Mouse (Mus musculus): ENCODE results near the gene Cdkl3. TPM values are rescaled to one million over a fixed set of nuclear protein-coding genes. Genes with fewer than 3 reads are reported as not detected.

Cdkl3 gene
- total RNA-seq, 2 experiments from 2014 or later = 1.6 to 2.5 TPM

DNA sequence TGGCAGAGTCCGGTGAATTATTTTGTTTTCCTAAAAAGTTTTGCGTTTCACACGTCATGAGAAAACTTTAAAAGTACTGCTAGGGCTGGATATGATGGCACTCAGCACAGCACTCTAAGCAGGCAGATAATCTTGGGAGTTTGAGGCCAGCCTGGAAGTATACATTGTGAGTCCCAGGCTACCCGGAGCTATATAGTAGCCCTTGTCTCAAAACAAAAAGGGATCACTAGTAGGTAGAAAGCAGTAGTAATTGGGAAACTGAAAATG lies 583 bp upstream of the Cdkl3 start:
- no peak for DNase-seq

DNA sequence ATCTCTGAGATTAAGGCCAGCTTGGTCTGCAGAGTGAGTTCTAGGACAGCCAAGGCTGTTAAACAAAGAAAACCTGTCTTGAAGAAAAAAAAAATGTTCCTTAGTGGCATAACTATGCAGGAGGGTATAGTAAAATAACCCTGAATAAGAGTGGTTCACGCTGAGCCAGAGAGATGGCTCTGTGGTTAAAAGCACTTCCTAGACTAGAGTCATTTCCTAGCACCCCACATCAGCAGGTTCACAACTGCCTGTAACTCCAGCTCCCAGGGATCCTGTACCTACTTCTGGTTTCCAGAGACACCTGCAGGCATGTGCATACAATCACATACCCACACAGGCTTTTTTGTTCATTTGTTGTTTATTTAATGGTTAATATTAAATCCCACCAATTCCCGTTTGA lies 1.6 kb downstream of the Cdkl3 start:
- intact Hi-C loops (cut with DNase I) = no loop called here

More for the DNA sequence above, 583 bp upstream of the Cdkl3 start:
- intact Hi-C loops (cut with DNase I) = loop anchor here (5.0 kb wide), 2 partner anchors 94 to 146 kb away; partner anchors contain the start of genes Jade2 and Ppp2ca

DNA sequence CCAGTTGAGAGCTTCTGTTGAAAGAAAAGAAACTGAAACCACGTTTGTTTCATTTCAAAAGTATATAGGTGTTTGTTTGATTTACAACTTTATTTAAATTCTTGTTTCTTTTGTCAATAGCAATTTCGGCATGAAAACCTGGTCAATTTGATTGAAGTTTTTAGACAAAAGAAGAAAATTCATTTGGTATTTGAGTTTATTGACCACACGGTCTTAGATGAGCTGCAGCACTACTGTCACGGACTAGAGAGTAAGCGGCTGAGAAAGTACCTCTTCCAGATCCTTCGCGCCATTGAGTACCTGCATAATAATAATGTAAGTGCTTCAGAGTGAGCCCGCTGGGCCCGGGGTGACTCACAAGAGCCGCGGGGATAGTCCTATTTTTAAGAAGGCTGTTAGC lies 7.0 kb downstream of the Cdkl3 start:
- intact Hi-C loops (cut with DNase I) = no loop called here

More for the DNA sequence above, 1.6 kb downstream of the Cdkl3 start:
- DNase-seq = no peak

DNA sequence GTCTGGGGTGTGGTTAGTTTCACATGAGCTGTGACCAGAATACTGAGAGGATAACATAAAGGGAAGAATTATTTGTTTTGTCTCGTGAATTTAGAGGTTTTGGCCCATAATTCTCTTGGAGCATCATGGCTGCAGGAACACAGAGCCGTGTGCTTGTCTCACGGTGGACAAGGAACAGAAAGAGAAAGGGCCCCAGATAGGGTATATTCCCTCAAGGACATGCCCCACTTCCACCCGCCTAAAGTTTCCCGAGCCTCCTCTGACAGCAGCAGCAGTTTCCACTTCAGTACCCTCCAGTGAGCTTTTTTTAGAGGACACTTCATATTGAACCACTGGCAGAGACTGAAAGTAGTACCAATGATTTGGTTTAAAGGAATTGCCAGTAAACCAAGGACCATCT lies 7.5 kb downstream of the Cdkl3 start:
- intact Hi-C loops (cut with DNase I) = no loop called here
- no peak for DNase-seq

More for the DNA sequence above, 7.0 kb downstream of the Cdkl3 start:
- no peak for DNase-seq

DNA sequence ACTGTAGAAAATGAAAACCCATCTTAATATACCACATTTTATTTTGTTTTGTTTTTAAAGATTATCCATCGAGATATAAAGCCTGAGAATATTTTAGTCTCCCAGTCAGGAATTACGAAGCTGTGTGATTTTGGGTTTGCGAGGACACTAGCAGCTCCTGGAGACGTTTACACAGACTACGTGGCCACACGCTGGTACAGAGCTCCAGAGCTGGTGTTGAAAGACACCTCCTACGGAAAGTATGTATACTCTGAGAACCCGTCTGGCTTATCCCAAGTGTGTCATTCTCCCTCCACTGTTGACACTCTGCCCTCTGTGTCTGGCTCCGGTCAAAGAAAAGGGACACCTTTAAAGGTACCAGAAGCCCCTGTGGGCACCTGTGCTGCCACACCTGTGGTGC lies 14.2 kb downstream of the Cdkl3 start:
- DNase-seq = no peak
- intact Hi-C loops (cut with DNase I) = no loop called here

DNA sequence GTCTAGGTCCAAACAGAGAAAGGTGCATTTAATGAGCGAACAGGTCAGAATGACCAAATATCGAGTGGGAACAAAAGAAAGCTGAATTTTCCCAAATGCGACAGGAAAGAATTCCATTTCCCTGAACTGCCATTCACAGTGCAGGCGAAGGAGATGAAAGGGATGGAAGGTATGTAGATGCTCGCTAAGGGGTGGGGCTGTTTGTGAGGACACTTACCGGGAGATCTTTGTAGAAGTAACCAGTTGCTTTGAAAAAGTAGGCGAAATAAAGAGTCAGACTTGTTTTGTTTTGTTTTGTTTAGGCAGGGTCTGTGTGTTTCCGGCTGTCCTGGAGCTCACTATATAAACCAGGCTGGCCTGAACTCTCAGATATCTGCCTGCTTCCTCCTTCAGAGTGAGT lies 28.3 kb downstream of the Cdkl3 start:
- intact Hi-C loops (cut with DNase I) = no loop called here
- DNase-seq = no peak

DNA sequence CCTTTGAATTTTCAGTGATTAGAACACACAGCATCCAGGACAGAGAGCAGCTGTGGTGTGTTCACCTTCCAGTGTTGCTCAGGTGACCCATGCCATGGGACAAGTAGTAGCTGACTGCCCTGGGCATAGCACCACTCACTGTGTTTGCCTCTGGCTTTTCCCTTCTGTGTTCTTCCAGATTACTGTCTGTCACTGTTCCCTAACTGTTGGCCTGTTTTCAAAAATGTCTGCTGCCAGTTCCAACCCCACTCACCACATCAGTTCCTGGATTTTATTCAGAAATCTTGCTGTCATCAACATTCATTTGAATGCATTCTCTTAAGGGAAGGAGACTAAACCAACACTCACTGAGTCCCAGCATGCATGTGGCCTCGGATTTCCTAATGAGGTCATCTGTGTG lies 29.9 kb downstream of the Cdkl3 start:
- no peak for DNase-seq
- intact Hi-C loops (cut with DNase I) = no loop called here

DNA sequence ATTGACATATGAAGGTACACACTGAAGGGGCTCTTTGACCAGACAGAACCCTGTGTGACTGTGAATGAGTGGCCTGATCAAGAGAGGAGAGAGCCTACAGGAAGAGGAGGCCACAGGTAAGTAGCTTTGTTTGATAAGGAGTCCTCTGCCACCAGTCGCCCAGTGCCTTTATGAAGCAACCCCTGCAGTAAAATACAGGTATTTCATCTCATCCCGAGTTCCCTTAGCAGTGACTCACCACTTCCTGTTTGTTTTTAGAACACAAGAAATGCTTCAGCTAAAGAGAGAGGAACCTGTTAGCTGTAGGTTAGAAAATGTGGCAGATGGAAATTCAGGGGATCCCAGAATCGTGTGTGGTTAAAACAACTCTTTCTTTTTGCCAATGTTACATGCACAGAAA lies 31.9 kb downstream of the Cdkl3 start:
- DNase-seq = no peak
- intact Hi-C loops (cut with DNase I) = no loop called here

DNA sequence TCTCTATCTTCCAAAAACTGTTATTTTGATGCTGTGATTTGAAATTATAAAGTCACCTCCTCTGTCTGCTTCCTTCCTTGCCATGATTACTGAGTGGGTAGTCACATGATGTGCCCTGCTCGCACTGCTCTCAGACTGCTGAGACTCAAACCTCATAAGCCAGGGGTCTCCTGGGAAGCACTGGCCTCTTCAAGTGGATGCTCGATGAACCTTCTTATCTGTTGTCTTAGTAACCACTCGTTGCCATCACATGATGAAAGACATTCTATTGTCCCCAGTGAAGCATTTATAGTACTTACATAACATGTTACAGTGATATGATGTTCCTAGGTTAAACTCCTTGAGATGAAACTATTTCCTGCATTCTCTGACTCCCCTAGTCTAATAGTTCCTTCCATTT lies 33.6 kb downstream of the Cdkl3 start:
- no peak for DNase-seq
- intact Hi-C loops (cut with DNase I) = no loop called here

DNA sequence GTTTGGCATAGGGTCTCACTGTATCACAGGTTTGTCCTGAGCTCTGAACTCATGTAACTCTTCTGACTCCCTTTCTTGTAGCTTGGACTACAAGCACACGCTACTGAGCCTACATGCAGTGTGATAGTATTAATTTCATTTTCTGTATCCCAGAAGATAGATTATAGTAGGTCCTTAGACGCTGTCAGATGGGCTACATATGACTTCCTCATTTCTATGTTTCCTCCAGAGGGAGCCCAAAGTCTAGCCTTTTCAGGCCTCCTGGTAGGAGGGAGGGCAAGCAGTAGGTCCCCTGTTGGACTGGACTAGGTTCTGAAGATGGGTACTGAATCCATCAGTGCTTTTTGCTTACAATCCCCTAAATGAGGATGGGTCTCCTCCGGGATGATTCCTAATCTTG lies 39.2 kb downstream of the Cdkl3 start:
- intact Hi-C loops (cut with DNase I) = no loop called here
- no peak for DNase-seq

DNA sequence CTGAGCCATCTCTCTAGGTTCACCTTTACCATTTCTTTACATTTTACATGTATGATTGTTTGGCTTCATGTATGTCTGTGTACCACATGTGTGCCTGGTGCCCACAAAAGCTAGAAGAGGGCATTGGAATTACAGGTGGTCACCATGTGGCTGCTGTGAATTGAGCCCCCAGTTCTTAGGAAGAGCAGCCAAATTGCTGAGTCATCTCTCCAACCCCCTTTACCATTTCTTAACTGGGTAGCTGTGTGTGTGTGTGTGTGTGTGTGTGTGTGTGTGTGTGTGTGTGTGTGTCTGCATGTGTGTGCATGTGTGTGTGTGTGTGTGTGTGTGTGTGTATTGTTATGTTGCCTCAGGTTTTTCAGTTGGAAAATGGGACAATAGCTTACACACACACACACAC lies 40.1 kb downstream of the Cdkl3 start:
- DNase-seq = no peak
- intact Hi-C loops (cut with DNase I) = no loop called here

DNA sequence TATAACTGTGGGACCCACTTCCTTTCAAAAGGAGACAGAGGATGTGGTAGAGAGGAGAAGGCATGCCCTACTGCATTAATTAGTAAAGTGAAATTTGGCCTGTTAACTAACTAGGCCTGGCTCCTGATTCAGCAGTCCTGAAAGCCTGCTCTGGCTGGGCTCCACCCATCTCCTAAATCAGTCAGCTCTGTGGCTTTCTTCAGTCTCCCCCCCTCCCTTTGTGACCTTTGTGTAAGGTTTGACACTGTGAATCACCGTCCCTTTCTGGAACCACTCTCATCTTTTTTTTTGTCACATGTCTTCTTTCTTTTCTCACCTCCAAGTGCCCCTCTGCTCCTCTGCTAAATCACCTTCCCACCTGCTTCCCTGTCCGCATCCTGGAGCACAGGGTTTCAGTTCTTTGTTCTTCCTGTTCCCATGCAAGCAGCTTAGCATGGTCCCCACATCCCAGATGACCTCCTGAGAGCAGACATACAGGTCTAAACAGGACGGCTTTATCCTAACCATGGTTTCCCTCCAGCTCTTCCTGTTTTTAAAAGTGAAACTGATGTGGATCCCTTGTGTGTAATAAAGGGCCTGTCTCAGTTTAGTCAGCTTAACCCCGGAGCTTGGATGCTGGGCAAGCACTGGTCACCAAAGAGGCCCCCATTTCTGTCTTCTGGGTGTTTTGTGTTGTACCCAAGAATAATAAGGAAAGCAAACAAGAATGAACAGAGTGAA lies 42.6 kb downstream of the Cdkl3 start:
- DNase-seq = no peak
- intact Hi-C loops (cut with DNase I) = no loop called here

DNA sequence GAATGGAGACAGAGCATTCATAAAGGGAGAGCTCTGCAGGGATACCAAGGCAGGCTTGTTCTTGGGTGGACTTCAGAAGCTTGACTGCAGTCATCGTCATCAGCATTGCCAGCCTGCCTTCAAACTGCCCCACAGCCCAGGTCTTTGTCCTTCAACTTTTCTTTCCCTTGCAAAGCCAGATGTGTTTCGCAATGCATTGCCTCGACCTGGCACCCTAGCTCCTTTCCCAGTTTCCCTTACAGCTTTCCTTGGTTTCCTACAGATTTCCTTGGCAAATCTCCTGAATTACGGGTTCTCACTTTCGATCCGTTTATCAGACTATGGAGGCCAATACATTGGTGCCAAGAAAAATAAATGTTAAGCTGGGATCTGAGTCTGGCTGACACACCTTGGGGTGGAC lies 49.4 kb downstream of the Cdkl3 start:
- intact Hi-C loops (cut with DNase I) = no loop called here
- DNase-seq = no peak

DNA sequence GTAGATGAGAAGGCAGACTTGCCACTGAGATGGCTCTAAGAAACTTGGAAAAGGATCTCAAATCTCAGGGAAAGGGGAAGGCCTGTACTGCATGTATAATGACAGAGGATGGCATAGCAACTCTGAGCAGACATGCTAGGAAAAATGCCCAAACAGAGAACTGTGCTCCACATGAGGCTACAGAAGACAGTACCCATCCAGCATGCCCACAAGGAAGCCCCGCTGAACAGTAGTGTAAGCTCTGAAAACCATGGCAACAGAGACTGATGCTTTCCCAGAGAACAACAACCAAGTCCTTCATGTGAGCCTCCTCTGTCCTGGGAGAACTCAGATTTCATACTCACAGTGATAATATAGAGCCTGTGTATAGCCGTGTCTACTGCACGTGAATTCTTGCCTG lies 50.7 kb downstream of the Cdkl3 start:
- intact Hi-C loops (cut with DNase I) = no loop called here
- no peak for DNase-seq

DNA sequence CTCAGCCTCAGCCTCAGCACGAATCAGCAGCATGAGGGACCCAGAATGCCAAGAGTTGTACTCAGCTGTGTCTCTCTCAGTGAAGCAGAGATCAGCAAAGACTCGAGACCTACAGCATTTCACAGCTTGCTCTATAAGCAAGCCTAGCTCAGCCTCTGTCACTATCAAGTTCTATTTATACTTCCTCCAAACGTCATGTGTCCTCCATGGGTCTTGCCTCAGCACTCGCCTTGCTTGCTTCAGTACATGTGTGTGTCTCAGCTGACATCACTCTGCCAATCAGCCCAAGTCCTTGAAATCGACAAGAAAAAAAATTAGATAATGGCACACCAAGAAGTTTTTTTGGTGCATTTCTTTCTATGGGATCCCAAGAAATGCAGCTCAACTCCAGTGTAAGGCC lies 52.2 kb downstream of the Cdkl3 start:
- intact Hi-C loops (cut with DNase I) = no loop called here
- DNase-seq = no peak

DNA sequence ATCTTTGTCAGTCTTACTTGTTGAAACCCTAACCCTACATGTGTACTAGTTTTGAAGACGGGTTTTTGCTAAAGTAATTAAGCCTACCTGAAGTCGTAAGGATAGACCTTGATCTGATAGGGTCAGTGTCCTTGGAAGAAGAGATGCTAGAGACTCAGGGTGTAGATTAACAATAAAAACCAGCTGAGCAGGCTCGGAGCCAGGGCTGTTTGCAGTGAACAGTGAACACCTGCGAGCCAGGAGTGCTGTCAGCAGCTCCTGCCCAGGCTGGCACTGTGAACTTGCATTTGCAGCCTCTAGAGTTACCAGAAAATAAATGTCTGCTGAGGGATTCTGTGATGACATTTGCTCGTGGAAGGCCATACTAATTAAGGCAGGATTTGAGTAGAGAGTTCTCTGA lies 55.0 kb downstream of the Cdkl3 start:
- DNase-seq = no peak
- intact Hi-C loops (cut with DNase I) = no loop called here

DNA sequence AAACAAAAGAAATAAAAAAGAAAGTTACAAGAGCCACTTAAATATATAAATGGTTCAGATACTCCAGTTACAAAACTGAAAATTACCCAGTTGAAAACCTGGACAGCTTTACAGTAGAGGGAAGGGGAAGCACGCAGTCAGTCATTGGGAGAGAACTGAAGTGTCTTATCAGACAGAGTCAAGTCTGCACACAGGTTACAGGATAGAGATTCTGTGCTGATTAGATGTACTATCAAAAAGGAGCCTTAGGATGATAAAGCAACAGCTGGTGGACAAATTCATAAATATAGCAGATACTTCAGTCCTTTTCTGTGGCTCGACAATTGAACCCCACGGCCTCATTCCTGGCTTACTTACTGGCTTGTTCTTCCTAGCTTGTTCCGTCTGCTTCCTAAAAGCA lies 56.3 kb downstream of the Cdkl3 start:
- no peak for DNase-seq
- intact Hi-C loops (cut with DNase I) = loop anchor here (10.0 kb wide), 1 partner anchor 114 kb away; no protein-coding TSS in a partner anchor

DNA sequence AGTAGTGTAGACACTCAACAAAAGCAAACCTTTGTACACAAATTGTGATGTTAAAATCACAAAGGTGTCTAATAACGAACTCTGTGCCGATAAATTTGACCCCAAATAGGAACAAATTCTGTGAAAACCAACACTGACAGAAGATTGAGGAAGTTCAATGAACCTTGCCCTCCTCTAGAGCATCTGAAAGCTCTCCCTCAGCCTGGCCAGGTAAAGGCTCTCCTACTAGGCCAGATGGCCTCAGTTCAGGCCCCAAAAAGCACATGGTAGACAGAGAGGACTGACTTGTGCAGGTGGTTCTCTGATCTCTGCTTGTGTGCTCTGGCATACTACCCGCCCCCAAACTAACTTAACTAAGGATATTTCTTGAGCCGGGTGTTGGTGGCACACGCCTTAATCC lies 58.4 kb downstream of the Cdkl3 start:
- intact Hi-C loops (cut with DNase I) = loop anchor here (10.0 kb wide), 1 partner anchor 112 kb away; no protein-coding TSS in a partner anchor

DNA sequence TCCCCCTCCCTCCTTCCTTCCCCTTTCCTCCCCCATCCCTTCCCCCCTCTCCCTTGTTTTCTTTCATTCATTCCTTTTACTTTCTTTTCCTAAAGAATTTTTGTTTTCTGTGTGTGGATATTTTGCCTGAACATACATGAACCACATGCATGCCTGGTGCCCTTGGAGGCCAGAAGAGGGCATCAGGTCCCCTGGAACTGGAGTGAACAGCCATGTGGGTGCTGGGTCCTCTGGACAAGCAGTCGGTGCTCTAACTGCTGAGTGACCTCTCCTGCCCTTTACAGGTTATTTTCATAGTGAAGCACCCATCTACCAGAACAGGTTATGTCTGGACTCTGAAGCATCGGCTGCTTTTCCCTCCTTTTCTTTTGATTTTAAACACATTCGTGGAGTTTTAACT lies 60.4 kb downstream of the Cdkl3 start:
- intact Hi-C loops (cut with DNase I) = loop anchor here (10.0 kb wide), 1 partner anchor 110 kb away; no protein-coding TSS in a partner anchor
- no peak for DNase-seq

More for the DNA sequence above, 58.4 kb downstream of the Cdkl3 start:
- no peak for DNase-seq

DNA sequence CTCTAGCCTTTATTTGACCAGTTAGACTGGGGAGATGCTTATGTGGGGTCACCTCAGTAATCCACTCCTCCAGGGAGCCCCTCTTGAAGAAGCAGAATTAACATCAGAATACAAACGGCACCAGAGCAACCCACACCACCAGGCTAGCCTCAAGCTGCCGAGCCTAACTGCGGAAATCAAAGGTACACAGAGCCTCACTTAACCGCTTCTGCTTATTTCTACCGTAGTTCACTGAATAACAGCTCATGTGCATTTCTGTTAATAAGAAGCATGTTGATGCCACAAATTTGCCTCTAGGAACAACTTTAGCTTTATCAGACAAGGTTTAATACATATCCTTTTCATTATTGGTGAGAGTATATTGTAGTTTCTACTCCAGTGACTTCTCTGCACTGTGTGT lies 61.8 kb downstream of the Cdkl3 start:
- intact Hi-C loops (cut with DNase I) = loop anchor here (10.0 kb wide), 1 partner anchor 109 kb away; no protein-coding TSS in a partner anchor
- DNase-seq = no peak

DNA sequence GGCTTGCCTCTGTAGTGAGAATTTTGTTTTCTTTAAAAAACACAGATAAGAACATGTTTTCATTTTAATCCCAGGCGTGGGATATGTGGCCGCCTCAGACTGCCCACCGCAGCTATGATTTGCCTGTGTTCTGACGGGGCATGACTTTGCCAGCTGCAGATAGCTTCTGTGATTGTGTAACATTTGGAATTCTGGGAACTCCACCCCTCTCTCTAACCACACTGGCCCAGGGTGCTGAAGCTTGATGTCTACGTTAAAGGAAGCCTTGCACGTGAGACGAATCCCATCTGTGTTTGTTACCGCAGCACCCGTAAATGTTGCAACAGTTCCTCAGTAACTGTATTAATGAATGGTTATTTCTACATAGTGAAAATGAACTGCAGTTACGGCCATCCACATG lies 67.7 kb downstream of the Cdkl3 start:
- no peak for DNase-seq
- intact Hi-C loops (cut with DNase I) = no loop called here

DNA sequence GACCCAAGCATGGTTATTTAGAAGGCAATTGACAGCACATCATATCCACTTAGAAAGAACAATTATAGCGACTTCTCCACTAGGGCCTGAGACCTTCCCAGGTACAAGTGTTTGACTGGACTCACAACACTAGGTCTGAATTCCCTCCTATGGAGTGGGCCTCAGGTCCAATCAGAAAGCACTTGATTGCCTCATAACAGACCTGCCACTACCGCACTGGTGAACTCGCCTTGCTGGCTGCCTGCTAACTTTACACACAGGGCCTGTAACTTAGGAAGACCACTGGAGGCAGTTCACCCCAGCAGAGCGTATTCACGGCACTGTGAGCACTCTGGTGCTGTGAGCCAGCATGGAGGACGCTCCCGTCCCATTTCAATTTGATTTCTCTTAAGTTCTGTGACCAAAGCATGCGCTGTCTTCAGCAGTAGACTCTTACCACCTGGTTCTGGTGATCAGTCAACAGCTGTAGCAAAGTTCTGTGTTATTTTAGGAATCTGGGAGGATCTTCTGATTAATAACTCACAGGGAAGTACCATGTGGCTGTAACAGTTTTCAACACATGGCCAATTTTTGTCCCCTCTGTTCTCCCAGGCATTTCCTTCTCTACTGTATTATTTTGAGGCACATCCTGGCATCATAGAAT lies 69.6 kb downstream of the Cdkl3 start:
- intact Hi-C loops (cut with DNase I) = no loop called here
- no peak for DNase-seq
